In the genomic region with DNA sequence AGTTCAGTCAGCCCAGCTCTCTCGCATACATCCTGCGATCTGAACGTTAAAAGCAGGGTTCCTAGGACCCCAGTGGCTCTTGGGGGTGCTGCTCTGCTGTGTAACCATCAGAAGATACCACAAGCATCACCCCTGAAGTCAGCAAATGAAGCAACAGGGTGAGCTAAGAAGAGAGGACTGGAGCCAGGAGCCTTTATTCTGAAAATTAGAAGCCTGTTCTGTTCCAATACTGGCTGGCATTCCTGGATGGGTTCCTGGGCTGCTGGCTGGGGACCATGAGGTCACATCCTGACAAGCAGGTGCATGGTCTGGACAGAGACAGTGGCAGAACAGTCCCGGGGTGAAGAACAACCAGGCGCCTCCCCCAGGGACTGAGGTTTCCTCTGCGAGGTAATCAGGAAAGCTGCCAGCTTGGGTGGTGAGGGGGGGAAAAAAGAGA, we compare ENCODE assay signal across 22 mouse cellular contexts. TPM values are rescaled to one million over a fixed set of nuclear protein-coding genes. Genes with fewer than 3 reads are reported as not detected.
DNase-seq lines count a peak whose midpoint lies in the region; ATAC-seq lines count a peak whose summit lies in the region.
"Had no signal": no experiment of that assay in that cellular context is flagged by ENCODE, and none has a peak within 500 bp of the region (broad histone marks: within the 10 kb centered on the region; RNA-seq: fewer than 3 reads in every experiment).

No protein-coding gene starts in this region.

- no peak overlapping the region for H3K4me3 ChIP-seq in forebrain, embryonic 10.5 days
- H3K4me3 ChIP-seq in forebrain, embryonic 13.5 days, result no peak overlapping the region
- H3K4me3 ChIP-seq in hindbrain, embryonic 16.5 days (ENCODE audit: low read length), result no peak overlapping the region
- no peak overlapping the region for H3K4me3 ChIP-seq in hindbrain, embryonic 11.5 days (ENCODE audit: low read depth, low read length)
- H3K4me3 ChIP-seq: embryonic facial prominence, embryonic 12.5 days; forebrain, embryonic 12.5 days; liver, embryonic 12.5 days had no signal

- 72% methylated on average over 6 of the region's 6 CpGs for WGBS in forebrain, embryonic 10.5 days
- WGBS in forebrain, embryonic 13.5 days, result 75% methylated on average over 6 of the region's 6 CpGs
- WGBS in hindbrain, embryonic 16.5 days, result 58% methylated on average over 6 of the region's 6 CpGs
- 68% methylated on average over 6 of the region's 6 CpGs for WGBS in hindbrain, embryonic 11.5 days

- no peak for ATAC-seq in forebrain, embryonic 13.5 days
- ATAC-seq in hindbrain, embryonic 16.5 days, result peak; percentile 78
- ATAC-seq in hindbrain, embryonic 11.5 days (ENCODE audit: low FRiP score), result no peak
- no peak for ATAC-seq in monocyte, adult 5-6 weeks (replicated peaks; ENCODE audit: insufficient number of reproducible peaks, low FRiP score, low TSS enrichment, poor library complexity, severe bottlenecking)
- ATAC-seq: activated CD4-positive, CD25-positive, alpha-beta regulatory T cell, adult 4 months; liver, embryonic 12.5 days had no signal

- peaks cover 21% of the 10 kb centered on the region for H3K4me1 ChIP-seq in forebrain, embryonic 10.5 days
- H3K4me1 ChIP-seq in forebrain, embryonic 13.5 days, result 0 out of 2 replicates have a peak, but pooled peaks cover 5% of the 10 kb centered on the region
- peaks cover 3% of the 10 kb centered on the region for H3K4me1 ChIP-seq in hindbrain, embryonic 16.5 days (ENCODE audit: control insufficient read depth, insufficient read depth, low read depth, low read length)
- no peaks in the 10 kb centered on the region for H3K4me1 ChIP-seq in hindbrain, embryonic 11.5 days (replicated peaks; ENCODE audit: control insufficient read depth, insufficient read depth, low read length)
- H3K4me1 ChIP-seq: forebrain, embryonic 12.5 days had no signal

- H3K9ac ChIP-seq in forebrain, embryonic 13.5 days, result no peak overlapping the region
- H3K9ac ChIP-seq in hindbrain, embryonic 16.5 days (ENCODE audit: low read depth, low read length), result no peak overlapping the region; the same call in 1 of the 2 replicates
- no peak overlapping the region for H3K9ac ChIP-seq in hindbrain, embryonic 11.5 days (ENCODE audit: low read depth, low read length)
- H3K9ac ChIP-seq: embryonic facial prominence, embryonic 12.5 days; forebrain, embryonic 12.5 days; liver, embryonic 12.5 days had no signal

- H3K36me3 ChIP-seq in forebrain, embryonic 10.5 days (replicated peaks), result no peaks in the 10 kb centered on the region
- H3K36me3 ChIP-seq in forebrain, embryonic 13.5 days (ENCODE audit: poor library complexity, severe bottlenecking), result no peaks in the 10 kb centered on the region
- H3K36me3 ChIP-seq in hindbrain, embryonic 16.5 days (ENCODE audit: control insufficient read depth, insufficient read depth, low read length), result no peaks in the 10 kb centered on the region
- no peaks in the 10 kb centered on the region for H3K36me3 ChIP-seq in hindbrain, embryonic 11.5 days (ENCODE audit: control insufficient read depth, insufficient read depth, low read length)
- H3K36me3 ChIP-seq: embryonic facial prominence, embryonic 12.5 days; forebrain, embryonic 12.5 days; G1E; liver, embryonic 12.5 days had no signal

- DNase-seq in forebrain, embryonic 10.5 days (ENCODE audit: extremely low spot score, low spot score), result no peak
- no peak for DNase-seq in hindbrain, embryonic 11.5 days (ENCODE audit: low spot score)
- peak; percentile 53 for DNase-seq in 3134 (ENCODE audit: extremely low read depth, insufficient read length, low spot score)
- DNase-seq in cerebellum, adult 18-20 months, result peak; percentile 58 to 60
- DNase-seq in frontal cortex, postnatal 14 days (ENCODE audit: low spot score in 2 of 2), result no peak
- DNase-seq: B cell, adult 2 months; kidney, adult 8-10 months; right cerebral cortex, postnatal 14 days; thymus, adult 2 months had no signal

- H3K27me3 ChIP-seq in forebrain, embryonic 10.5 days (ENCODE audit: poor library complexity, severe bottlenecking), result 0 out of 2 replicates have a peak, but pooled peaks cover 1% of the 10 kb centered on the region
- no peaks in the 10 kb centered on the region for H3K27me3 ChIP-seq in forebrain, embryonic 13.5 days
- no peaks in the 10 kb centered on the region; the same call in 1 of the 2 replicates for H3K27me3 ChIP-seq in hindbrain, embryonic 16.5 days (replicated peaks; ENCODE audit: control insufficient read depth, insufficient read depth, low read length)
- peaks cover 6% of the 10 kb centered on the region; the same call in 1 of the 2 replicates for H3K27me3 ChIP-seq in hindbrain, embryonic 11.5 days (ENCODE audit: control insufficient read depth, insufficient read depth, low read length)
- H3K27me3 ChIP-seq: embryonic facial prominence, embryonic 12.5 days had no signal

- no peaks in the 10 kb centered on the region for H3K9me3 ChIP-seq in forebrain, embryonic 10.5 days
- no peaks in the 10 kb centered on the region for H3K9me3 ChIP-seq in forebrain, embryonic 13.5 days (replicated peaks)
- H3K9me3 ChIP-seq in hindbrain, embryonic 16.5 days (ENCODE audit: control insufficient read depth, low read length), result no peaks in the 10 kb centered on the region
- H3K9me3 ChIP-seq in hindbrain, embryonic 11.5 days (ENCODE audit: control insufficient read depth, low read length), result no peaks in the 10 kb centered on the region
- H3K9me3 ChIP-seq: embryonic facial prominence, embryonic 12.5 days; forebrain, embryonic 12.5 days; liver, embryonic 12.5 days had no signal

- no peak overlapping the region for H3K4me2 ChIP-seq in forebrain, embryonic 13.5 days
- no peak overlapping the region for H3K4me2 ChIP-seq in hindbrain, embryonic 16.5 days (ENCODE audit: low read length)
- H3K4me2 ChIP-seq in hindbrain, embryonic 11.5 days (replicated peaks; ENCODE audit: low read depth, low read length), result no peak overlapping the region
- H3K4me2 ChIP-seq: embryonic facial prominence, embryonic 12.5 days; forebrain, embryonic 12.5 days; liver, embryonic 12.5 days had no signal

- H3K27ac ChIP-seq in forebrain, embryonic 10.5 days, result 0 out of 2 replicates have a peak overlapping the region, but pooled peaks have one; percentile 25
- no peak overlapping the region for H3K27ac ChIP-seq in forebrain, embryonic 13.5 days
- no peak overlapping the region for H3K27ac ChIP-seq in hindbrain, embryonic 16.5 days (ENCODE audit: low read depth, low read length)
- no peak overlapping the region for H3K27ac ChIP-seq in hindbrain, embryonic 11.5 days (ENCODE audit: low read depth, low read length)
- H3K27ac ChIP-seq: embryonic facial prominence, embryonic 12.5 days; forebrain, embryonic 12.5 days; liver, embryonic 12.5 days; macrophage had no signal

RNA-seq across cellular contexts. Expression of gene Bdkrb2, which starts 11.5 kb away (rescaled TPM):
- 0.25 and 0.42 TPM in 2 replicates for polyA plus RNA-seq in forebrain, embryonic 10.5 days (2016; fragmentation: Nextera tagmentation; extraction: Ambion mirVana)
- polyA plus RNA-seq in forebrain, embryonic 13.5 days (2015; fragmentation: Nextera tagmentation; extraction: Ambion mirVana), result 0.21 and 0.29 TPM in 2 replicates
- 2.3 and 2.5 TPM in 2 replicates for polyA plus RNA-seq in hindbrain, embryonic 16.5 days (2015; fragmentation: Nextera tagmentation; extraction: Ambion mirVana)
- polyA plus RNA-seq in hindbrain, embryonic 11.5 days (2014; fragmentation: Nextera tagmentation; extraction: Ambion mirVana), result 0.12 and 0.45 TPM in 2 replicates
- not detected in 3 replicates for total RNA-seq in monocyte, adult 5-6 weeks (2017)
- total RNA-seq: granulocyte monocyte progenitor cell, adult 5-6 weeks had no signal
- polyA plus RNA-seq: activated CD4-positive, CD25-positive, alpha-beta regulatory T cell, adult 4 months; liver, embryonic 12.5 days; macrophage had no signal

RNA-seq across cellular contexts. Expression of gene Bdkrb1, which starts 51.3 kb away (rescaled TPM):
- not detected in 2 replicates for polyA plus RNA-seq in forebrain, embryonic 10.5 days (2016; fragmentation: Nextera tagmentation; extraction: Ambion mirVana)
- not detected in 2 replicates for polyA plus RNA-seq in forebrain, embryonic 13.5 days (2015; fragmentation: Nextera tagmentation; extraction: Ambion mirVana)
- 0.34 TPM in 1 of 2 replicates, not detected in the other for polyA plus RNA-seq in hindbrain, embryonic 16.5 days (2015; fragmentation: Nextera tagmentation; extraction: Ambion mirVana)
- not detected in 2 replicates for polyA plus RNA-seq in hindbrain, embryonic 11.5 days (2014; fragmentation: Nextera tagmentation; extraction: Ambion mirVana)
- total RNA-seq in monocyte, adult 5-6 weeks (2017), result not detected in 3 replicates
- total RNA-seq: G1E; granulocyte monocyte progenitor cell, adult 5-6 weeks; heart, postnatal 36 days; layer of hippocampus, adult 18-20 months; left cerebral cortex, postnatal 25 days had no signal
- polyA plus RNA-seq: embryonic facial prominence, embryonic 12.5 days; forebrain, embryonic 12.5 days; G1E; liver, embryonic 12.5 days; macrophage had no signal

Comparison
In these comparisons a context has a peak if more than half of its experiments do, and no peak if none do; other contexts are left out.
1. DNase-seq: peak in 3134 (single experiment) and cerebellum, adult 18-20 months (2 of 2); none in forebrain, embryonic 10.5 days (single experiment), hindbrain, embryonic 11.5 days (single experiment) and frontal cortex, postnatal 14 days (0 of 2).